Mouse (Mus musculus): ENCODE results near the gene Adcy4. TPM values are rescaled to one million over a fixed set of nuclear protein-coding genes. Genes with fewer than 3 reads are reported as not detected.

The Adcy4 gene
- polyA plus RNA-seq, 1 experiment from 2014 or later = 5.0 TPM

- ATAC-seq = no peak
- Histone ChIP-seq H3K36me3 (ENCODE audit: control insufficient read depth, insufficient read depth, low read length) (no peaks in the 10 kb centered on the region), H3K4me2 (ENCODE audit: low read length) (no peak overlapping the region), H3K9me3 (replicated peaks; ENCODE audit: control insufficient read depth, low read length, poor library complexity, severe bottlenecking) (no peaks in the 10 kb centered on the region), H3K9ac (ENCODE audit: low read depth, low read length) (no peak overlapping the region), H3K4me3 (ENCODE audit: low read depth, low read length) (no peak overlapping the region), H3K27me3 (ENCODE audit: control insufficient read depth, insufficient read depth, low read depth, low read length) (no peaks in the 10 kb centered on the region), H3K27ac (ENCODE audit: low read length) (no peak overlapping the region), H3K4me1 (ENCODE audit: control insufficient read depth, insufficient read depth, low read length) (no peaks in the 10 kb centered on the region)
- WGBS = 87% methylated on average over 15 of the region's 15 CpGs
Observed at GRCm38 (mm10) chr14:55795380-55796163, 11.7 kb upstream of the Adcy4 start.

DNA sequence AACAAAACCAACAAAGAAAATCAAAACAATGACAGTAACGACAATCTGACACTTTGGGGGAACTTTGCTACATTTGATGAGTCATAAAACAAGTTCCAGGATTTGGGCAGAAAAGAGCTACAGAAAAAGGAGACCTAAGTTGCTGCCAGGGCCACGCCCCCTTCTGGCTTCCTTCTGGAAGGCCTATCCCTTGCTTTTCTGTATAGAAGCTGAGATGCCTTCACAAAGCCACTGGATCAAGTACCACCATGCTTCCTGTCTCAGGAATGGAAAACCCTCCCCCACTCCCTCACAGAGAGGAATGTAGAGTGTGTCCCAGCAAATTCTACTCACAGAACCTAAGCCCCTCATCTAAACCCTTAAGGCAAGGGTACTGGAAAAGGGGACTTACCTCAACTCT is 10.1 kb upstream of the Adcy4 start:
- no peaks in the 10 kb centered on the region for H3K36me3 ChIP-seq (ENCODE audit: control insufficient read depth, insufficient read depth, low read length)
- ATAC-seq = no peak
- H3K27me3 ChIP-seq (ENCODE audit: control insufficient read depth, insufficient read depth, low read depth, low read length) = peaks cover 13% of the 10 kb centered on the region
- no peaks in the 10 kb centered on the region for H3K9me3 ChIP-seq (replicated peaks; ENCODE audit: control insufficient read depth, low read length, poor library complexity, severe bottlenecking)
- no peaks in the 10 kb centered on the region for H3K4me1 ChIP-seq (ENCODE audit: control insufficient read depth, insufficient read depth, low read length)
- H3K9ac ChIP-seq (ENCODE audit: low read depth, low read length) = no peak overlapping the region
- WGBS = 75% methylated on average over 2 of the region's 2 CpGs
- H3K4me2 ChIP-seq (ENCODE audit: low read length) = no peak overlapping the region
- no peak overlapping the region for H3K4me3 ChIP-seq (ENCODE audit: low read depth, low read length)
- no peak overlapping the region for H3K27ac ChIP-seq (ENCODE audit: low read length)

DNA sequence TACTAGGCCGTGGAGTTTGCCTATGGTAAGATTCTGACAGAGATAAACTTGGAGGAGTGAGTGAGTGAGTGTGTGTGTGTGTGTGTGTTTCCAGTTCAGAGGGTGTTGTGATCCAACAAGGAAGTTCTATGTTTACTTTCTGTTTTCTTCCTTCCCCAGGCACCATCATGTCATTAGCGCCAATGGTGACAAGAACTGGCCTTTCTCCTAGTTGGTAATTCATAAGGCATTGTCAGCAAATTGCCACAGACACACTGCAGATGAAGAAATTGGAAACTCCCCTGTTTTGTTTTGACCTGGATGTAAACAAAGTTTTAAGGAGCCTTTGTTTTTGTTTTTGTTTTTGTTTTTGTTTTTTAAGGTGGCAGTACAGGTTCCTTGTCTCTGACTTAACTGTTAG is 9.6 kb upstream of the Adcy4 start:
- no peak overlapping the region for H3K4me3 ChIP-seq (ENCODE audit: low read depth, low read length)
- ATAC-seq = no peak
- H3K4me2 ChIP-seq (ENCODE audit: low read length) = no peak overlapping the region
- H3K9me3 ChIP-seq (replicated peaks; ENCODE audit: control insufficient read depth, low read length, poor library complexity, severe bottlenecking) = no peaks in the 10 kb centered on the region
- peaks cover 18% of the 10 kb centered on the region for H3K27me3 ChIP-seq (ENCODE audit: control insufficient read depth, insufficient read depth, low read depth, low read length)
- H3K36me3 ChIP-seq (ENCODE audit: control insufficient read depth, insufficient read depth, low read length) = no peaks in the 10 kb centered on the region
- WGBS = 70% methylated on average over 2 of the region's 2 CpGs
- H3K4me1 ChIP-seq (ENCODE audit: control insufficient read depth, insufficient read depth, low read length) = no peaks in the 10 kb centered on the region
- H3K9ac ChIP-seq (ENCODE audit: low read depth, low read length) = no peak overlapping the region
- H3K27ac ChIP-seq (ENCODE audit: low read length) = no peak overlapping the region

GRCm38 (mm10) chr14:55788256-55789050 is 4.6 kb upstream of the Adcy4 start, which contains the start of gene Ripk3:
Gene Ripk3, minus strand, starts transcription at chr14:55788865.
- Histone ChIP-seq H3K36me3 (ENCODE audit: control insufficient read depth, insufficient read depth, low read length) (no peaks in the 10 kb centered on the region), H3K4me2 (ENCODE audit: low read length) (peak within 1 kb of the TSS; percentile 44), H3K9me3 (replicated peaks; ENCODE audit: control insufficient read depth, low read length, poor library complexity, severe bottlenecking) (no peaks in the 10 kb centered on the region), H3K9ac (ENCODE audit: low read depth, low read length) (0 out of 2 replicates have a peak within 1 kb of the TSS, but pooled peaks have one; percentile 8), H3K27ac (ENCODE audit: low read length) (no peak within 1 kb of the TSS), H3K4me1 (ENCODE audit: control insufficient read depth, insufficient read depth, low read length) (peaks cover 5% of the 10 kb centered on the region; the same call in 1 of the 2 replicates), H3K4me3 (ENCODE audit: low read depth, low read length) (peak within 1 kb of the TSS; percentile 15), H3K27me3 (ENCODE audit: control insufficient read depth, insufficient read depth, low read depth, low read length) (peaks cover 65% of the 10 kb centered on the region)
- 6% methylated on average over 40 of the region's 40 CpGs for WGBS
- no peak for ATAC-seq

DNA sequence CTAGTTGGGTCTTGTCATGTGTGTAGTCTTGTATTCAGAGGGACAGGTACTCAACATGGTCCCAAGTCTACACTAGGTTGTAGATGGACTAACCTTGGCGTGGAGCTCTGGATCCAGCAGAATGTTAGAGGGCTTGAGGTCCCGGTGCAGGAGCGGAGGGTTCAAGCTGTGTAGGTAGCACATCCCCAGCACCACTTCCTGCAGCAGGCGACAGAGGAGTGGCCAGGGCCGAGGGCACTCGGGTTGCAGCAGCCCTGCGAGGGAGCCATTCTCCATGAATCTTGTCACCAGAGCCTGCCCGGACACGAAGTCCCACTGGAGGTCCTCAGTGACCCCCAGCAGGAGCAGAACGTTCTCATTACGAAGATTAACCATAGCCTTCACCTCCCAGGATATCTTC is 3.8 kb upstream of the Adcy4 start:
- Histone ChIP-seq H3K9me3 (replicated peaks; ENCODE audit: control insufficient read depth, low read length, poor library complexity, severe bottlenecking) (no peaks in the 10 kb centered on the region), H3K27me3 (ENCODE audit: control insufficient read depth, insufficient read depth, low read depth, low read length) (peaks cover 66% of the 10 kb centered on the region), H3K27ac (ENCODE audit: low read length) (no peak overlapping the region), H3K9ac (ENCODE audit: low read depth, low read length) (no peak overlapping the region), H3K4me2 (ENCODE audit: low read length) (no peak overlapping the region), H3K36me3 (ENCODE audit: control insufficient read depth, insufficient read depth, low read length) (no peaks in the 10 kb centered on the region), H3K4me1 (ENCODE audit: control insufficient read depth, insufficient read depth, low read length) (peaks cover 5% of the 10 kb centered on the region; the same call in 1 of the 2 replicates), H3K4me3 (ENCODE audit: low read depth, low read length) (no peak overlapping the region)
- ATAC-seq = no peak
- WGBS = 39% methylated on average over 11 of the region's 11 CpGs

GRCm38 (mm10) chr14:55785195-55785594 is 1.3 kb upstream of the Adcy4 start:
- Histone ChIP-seq H3K9me3 (replicated peaks; ENCODE audit: control insufficient read depth, low read length, poor library complexity, severe bottlenecking) (no peaks in the 10 kb centered on the region), H3K4me2 (ENCODE audit: low read length) (no peak overlapping the region), H3K4me1 (ENCODE audit: control insufficient read depth, insufficient read depth, low read length) (peaks cover 5% of the 10 kb centered on the region; the same call in 1 of the 2 replicates), H3K27ac (ENCODE audit: low read length) (no peak overlapping the region), H3K27me3 (ENCODE audit: control insufficient read depth, insufficient read depth, low read depth, low read length) (peaks cover 78% of the 10 kb centered on the region), H3K9ac (ENCODE audit: low read depth, low read length) (no peak overlapping the region), H3K4me3 (ENCODE audit: low read depth, low read length) (no peak overlapping the region), H3K36me3 (ENCODE audit: control insufficient read depth, insufficient read depth, low read length) (no peaks in the 10 kb centered on the region)
- no peak for ATAC-seq
- 23% methylated on average over 6 of the region's 6 CpGs for WGBS

GRCm38 (mm10) chr14:55783171-55783957 is 531 bp downstream of the Adcy4 start:
- Histone ChIP-seq H3K9ac (ENCODE audit: low read depth, low read length) (no peak overlapping the region), H3K9me3 (replicated peaks; ENCODE audit: control insufficient read depth, low read length, poor library complexity, severe bottlenecking) (no peaks in the 10 kb centered on the region), H3K4me3 (ENCODE audit: low read depth, low read length) (peak overlapping the region; percentile 14), H3K27ac (ENCODE audit: low read length) (no peak overlapping the region), H3K27me3 (ENCODE audit: control insufficient read depth, insufficient read depth, low read depth, low read length) (peaks cover 61% of the 10 kb centered on the region), H3K36me3 (ENCODE audit: control insufficient read depth, insufficient read depth, low read length) (no peaks in the 10 kb centered on the region), H3K4me1 (ENCODE audit: control insufficient read depth, insufficient read depth, low read length) (peaks cover 5% of the 10 kb centered on the region; the same call in 1 of the 2 replicates), H3K4me2 (ENCODE audit: low read length) (peak overlapping the region; percentile 25)
- no peak for ATAC-seq
- WGBS = under 1% methylated on average over 31 of the region's 31 CpGs

DNA sequence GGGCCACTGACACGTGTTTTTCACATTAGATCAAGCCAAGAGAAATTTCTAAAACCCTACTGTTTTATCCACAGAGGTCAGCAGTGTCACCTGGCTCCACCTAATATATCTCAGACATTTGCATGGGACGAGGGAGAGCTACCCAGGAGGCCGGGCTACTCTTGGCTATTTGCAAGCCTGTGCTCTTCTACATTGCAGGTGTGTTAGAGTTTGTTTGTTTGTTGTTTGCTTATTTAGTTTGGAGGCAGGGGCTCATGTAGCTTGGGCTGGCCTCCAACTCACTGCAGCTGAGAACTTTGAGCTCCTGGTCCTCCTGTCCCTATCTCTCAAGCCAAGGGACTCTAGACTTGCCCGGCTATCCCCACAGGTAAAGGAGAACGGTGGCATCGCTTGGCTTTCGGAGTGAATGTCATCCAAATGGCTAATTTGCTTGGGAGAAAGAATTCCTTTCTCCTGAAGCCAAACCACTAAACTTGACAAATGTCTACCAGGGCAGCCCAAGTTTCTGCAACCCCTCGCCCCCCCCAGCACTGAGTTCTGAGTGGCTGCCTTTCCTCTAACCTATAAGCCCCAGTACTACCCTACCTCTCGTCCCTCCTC is 1.4 kb downstream of the Adcy4 start:
- no peaks in the 10 kb centered on the region for H3K9me3 ChIP-seq (replicated peaks; ENCODE audit: control insufficient read depth, low read length, poor library complexity, severe bottlenecking)
- no peak overlapping the region for H3K4me3 ChIP-seq (ENCODE audit: low read depth, low read length)
- H3K27me3 ChIP-seq (ENCODE audit: control insufficient read depth, insufficient read depth, low read depth, low read length) = peaks cover 52% of the 10 kb centered on the region
- ATAC-seq = no peak
- peaks cover 5% of the 10 kb centered on the region; the same call in 1 of the 2 replicates for H3K4me1 ChIP-seq (ENCODE audit: control insufficient read depth, insufficient read depth, low read length)
- H3K27ac ChIP-seq (ENCODE audit: low read length) = no peak overlapping the region
- WGBS = 60% methylated on average over 9 of the region's 9 CpGs
- H3K9ac ChIP-seq (ENCODE audit: low read depth, low read length) = no peak overlapping the region
- no peak overlapping the region for H3K4me2 ChIP-seq (ENCODE audit: low read length)
- no peaks in the 10 kb centered on the region for H3K36me3 ChIP-seq (ENCODE audit: control insufficient read depth, insufficient read depth, low read length)

Data from midbrain, embryonic 16.5 days (tissue).